Mouse (Mus musculus) forebrain, embryonic 11.5 days (tissue): ENCODE results near the gene Styxl1. TPM values are rescaled to one million over a fixed set of nuclear protein-coding genes. Genes with fewer than 3 reads are reported as not detected.

Experiments
- ATAC-seq: fragments of 200-750 bp; cut with Nextera tagmentation; replicated peaks from 2 replicates; pipeline ENCODE4 v1.8.0; 2017; ENCODE audit warnings: moderate TSS enrichment; ENCODE audit not compliant: low FRiP score
- DNase-seq: peaks from one replicate; pipeline ENCODE4 v3.0.0-alpha.2; 2017; ENCODE audit warnings: low spot score
- H3K27ac ChIP-seq: fragments of 300-500 bp; sonication (generic); 2 replicates; pipeline ENCODE4 v1.5.1; 2014; ENCODE audit warnings: low read depth, low read length
- H3K27me3 ChIP-seq: fragments of 300-500 bp; sonication (generic); 2 replicates; pipeline ENCODE4 v1.6.1; 2014; ENCODE audit warnings: mild to moderate bottlenecking, low read length, mixed read lengths; ENCODE audit not compliant: control insufficient read depth, insufficient read depth
- H3K36me3 ChIP-seq: fragments of 300-500 bp; sonication (generic); 2 replicates; pipeline ENCODE4 v1.6.1; 2014; ENCODE audit warnings: mild to moderate bottlenecking, low read length, moderate library complexity, mixed read lengths; ENCODE audit not compliant: control insufficient read depth, insufficient read depth
- H3K4me1 ChIP-seq: fragments of 300-500 bp; sonication (generic); replicated peaks from 2 replicates; pipeline ENCODE4 v1.6.1; 2014; ENCODE audit warnings: low read length, mixed read lengths; ENCODE audit not compliant: control insufficient read depth, insufficient read depth
- H3K4me2 ChIP-seq: fragments of 300-500 bp; sonication (generic); 2 replicates; pipeline ENCODE4 v1.6.1; 2014; ENCODE audit warnings: low read depth, mild to moderate bottlenecking, low read length, moderate library complexity, mixed read lengths; ENCODE audit not compliant: severe bottlenecking
- H3K4me3 ChIP-seq: fragments of 300-500 bp; sonication (generic); 2 replicates; pipeline ENCODE4 v1.5.1; 2014; ENCODE audit warnings: low read depth, low read length
- H3K9ac ChIP-seq: fragments of 300-500 bp; sonication (generic); 2 replicates; pipeline ENCODE4 v1.6.1; 2014; ENCODE audit warnings: low read length
- H3K9me3 ChIP-seq: fragments of 300-500 bp; sonication (generic); 2 replicates; pipeline ENCODE4 v1.6.1; 2016; ENCODE audit warnings: low read length, mixed read lengths; ENCODE audit not compliant: control insufficient read depth
- WGBS: fragments of 180-500 bp; shearing (Covaris S2); extraction: QIAGEN DNeasy Blood & Tissue Kit; methylation state at CpG from one replicate; pipeline ENCODE4 v1.1.7; 2014; 5-methylcytosine and 5-hydroxymethylcytosine counted together
- polyA plus RNA-seq: library from polyadenylated mRNA; unstranded; fragments of >200 nt; fragmentation: Nextera tagmentation; extraction: Ambion mirVana; gene quantifications from 2 replicates; pipeline ENCODE4 v1.2.1, GENCODE M21; 2014

The Styxl1 gene
- polyA plus RNA-seq, 1 experiment from 2014 or later: not detected

GRCm38 (mm10) chr5:135751595-135751994, 26.6 kb downstream of the Styxl1 start:
- 79% methylated on average over 2 of the region's 2 CpGs for whole genome bisulfite sequencing
- DNase-seq: no peak
- Histone ChIP-seq H3K4me2 (no peak overlapping the region), H3K9ac (no peak overlapping the region), H3K27me3 (no peaks in the 10 kb centered on the region), H3K9me3 (no peaks in the 10 kb centered on the region; the same call in 1 of the 2 replicates), H3K4me3 (no peak overlapping the region), H3K36me3 (no peaks in the 10 kb centered on the region), H3K4me1 (no peaks in the 10 kb centered on the region), H3K27ac (no peak overlapping the region)
- no peak for ATAC-seq

GRCm38 (mm10) chr5:135751041-135751440, 27.1 kb downstream of the Styxl1 start:
- Histone ChIP-seq H3K36me3 (no peaks in the 10 kb centered on the region), H3K9ac (no peak overlapping the region), H3K4me2 (no peak overlapping the region), H3K4me1 (no peaks in the 10 kb centered on the region), H3K4me3 (no peak overlapping the region), H3K27ac (no peak overlapping the region), H3K27me3 (no peaks in the 10 kb centered on the region), H3K9me3 (no peaks in the 10 kb centered on the region; the same call in 1 of the 2 replicates)
- 92% methylated on average over 1 of the region's 1 CpGs for WGBS
- DNase-seq (no peak), ATAC-seq (no peak)

GRCm38 (mm10) chr5:135744742-135745141, 33.4 kb downstream of the Styxl1 start:
- no peak overlapping the region for H3K27ac ChIP-seq
- no peaks in the 10 kb centered on the region for H3K4me1 ChIP-seq
- no peaks in the 10 kb centered on the region; the same call in 1 of the 2 replicates for H3K36me3 ChIP-seq
- H3K4me2 ChIP-seq: peak overlapping the region; percentile 65
- no peak for ATAC-seq
- peak overlapping the region; percentile 87; the same call in 1 of the 2 replicates for H3K4me3 ChIP-seq
- H3K27me3 ChIP-seq: no peaks in the 10 kb centered on the region
- no peak for DNase-seq
- no peaks in the 10 kb centered on the region; the same call in 1 of the 2 replicates for H3K9me3 ChIP-seq
- 24% methylated on average over 12 of the region's 12 CpGs for WGBS
- H3K9ac ChIP-seq: peak overlapping the region; percentile 44

GRCm38 (mm10) chr5:135743741-135744609, 34.2 kb downstream of the Styxl1 start, which contains the start of gene Tmem120a:
Gene Tmem120a, minus strand, starts transcription at chr5:135744448.
- Histone ChIP-seq H3K36me3 (no peaks in the 10 kb centered on the region; the same call in 1 of the 2 replicates), H3K4me1 (no peaks in the 10 kb centered on the region), H3K9me3 (no peaks in the 10 kb centered on the region; the same call in 1 of the 2 replicates), H3K27ac (no peak within 1 kb of the TSS), H3K4me2 (peak within 1 kb of the TSS; percentile 65), H3K9ac (peak within 1 kb of the TSS; percentile 76), H3K27me3 (no peaks in the 10 kb centered on the region), H3K4me3 (peak within 1 kb of the TSS; percentile 87)
- peak; percentile 94 for ATAC-seq
- DNase-seq: peak; percentile 96
- WGBS: under 1% methylated on average over 60 of the region's 60 CpGs

GRCm38 (mm10) chr5:135742941-135743740, 35.0 kb downstream of the Styxl1 start:
- H3K27me3 ChIP-seq: no peaks in the 10 kb centered on the region
- 23% methylated on average over 18 of the region's 18 CpGs for WGBS
- H3K36me3 ChIP-seq: no peaks in the 10 kb centered on the region; the same call in 1 of the 2 replicates
- peak overlapping the region; percentile 87 for H3K4me3 ChIP-seq
- peak overlapping the region; percentile 65 for H3K4me2 ChIP-seq
- peak overlapping the region; percentile 76 for H3K9ac ChIP-seq
- H3K9me3 ChIP-seq: no peaks in the 10 kb centered on the region; the same call in 1 of the 2 replicates
- no peak overlapping the region for H3K27ac ChIP-seq
- DNase-seq (no peak), ATAC-seq (peak; percentile 55; the same call in 1 of the 2 replicates)
- no peaks in the 10 kb centered on the region for H3K4me1 ChIP-seq

GRCm38 (mm10) chr5:135742156-135742555, 36.0 kb downstream of the Styxl1 start:
- Histone ChIP-seq H3K27me3 (no peaks in the 10 kb centered on the region), H3K36me3 (no peaks in the 10 kb centered on the region; the same call in 1 of the 2 replicates), H3K9ac (no peak overlapping the region), H3K9me3 (no peaks in the 10 kb centered on the region), H3K4me1 (no peaks in the 10 kb centered on the region), H3K27ac (no peak overlapping the region), H3K4me3 (no peak overlapping the region), H3K4me2 (no peak overlapping the region)
- DNase-seq: peak; percentile 67
- 61% methylated on average over 10 of the region's 10 CpGs for WGBS
- no peak for ATAC-seq

GRCm38 (mm10) chr5:135738266-135738665, 39.9 kb downstream of the Styxl1 start:
- H3K36me3 ChIP-seq: peaks cover 18% of the 10 kb centered on the region
- H3K9me3 ChIP-seq: no peaks in the 10 kb centered on the region
- WGBS: 31% methylated on average over 6 of the region's 6 CpGs
- H3K4me1 ChIP-seq: no peaks in the 10 kb centered on the region
- H3K4me3 ChIP-seq: no peak overlapping the region
- no peak overlapping the region for H3K9ac ChIP-seq
- DNase-seq (no peak), ATAC-seq (no peak)
- no peaks in the 10 kb centered on the region for H3K27me3 ChIP-seq
- no peak overlapping the region for H3K27ac ChIP-seq
- no peak overlapping the region for H3K4me2 ChIP-seq

GRCm38 (mm10) chr5:135737154-135737553, 41.0 kb downstream of the Styxl1 start:
- Histone ChIP-seq H3K9ac (no peak overlapping the region), H3K36me3 (peaks cover 26% of the 10 kb centered on the region), H3K27ac (no peak overlapping the region), H3K4me2 (no peak overlapping the region), H3K4me3 (no peak overlapping the region), H3K4me1 (no peaks in the 10 kb centered on the region), H3K9me3 (no peaks in the 10 kb centered on the region), H3K27me3 (no peaks in the 10 kb centered on the region)
- WGBS: 76% methylated on average over 7 of the region's 7 CpGs
- ATAC-seq (no peak), DNase-seq (no peak)
